Mouse (Mus musculus): ENCODE measurements around the gene Zkscan5. TPM values are rescaled to one million over a fixed set of nuclear protein-coding genes. Genes with fewer than 3 reads are reported as not detected.
A peak's percentile ranks its signal among the peaks of the same experiment; 100 is the strongest.
"Not testable (repeated sequence)": the region's sequence is repeated elsewhere in the genome, so short reads cannot be mapped to it uniquely, and the experiment has no call there.

Gene Zkscan5
- polyA plus RNA-seq, 1 experiment from 2014 or later = 19.9 TPM

DNA sequence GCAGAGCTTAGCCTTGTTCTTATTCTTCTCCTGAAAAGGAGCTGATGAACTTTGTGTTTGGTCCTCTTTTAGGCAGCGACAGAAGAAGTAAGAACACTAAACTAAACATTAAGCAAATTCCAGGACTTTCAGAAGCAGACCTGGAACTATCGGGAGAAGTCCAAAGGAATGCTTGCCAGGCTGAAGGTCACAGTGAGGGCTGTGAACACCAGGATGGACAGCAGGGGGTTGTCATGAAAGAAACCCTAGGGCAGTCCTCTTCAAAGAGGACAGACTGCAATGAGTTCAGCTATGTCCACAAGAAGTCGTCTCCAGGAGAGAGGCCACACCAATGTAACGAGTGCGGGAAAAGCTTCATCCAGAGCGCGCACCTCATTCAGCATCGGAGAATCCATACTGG, 15.6 kb downstream of the Zkscan5 start:
- H3K4me1 ChIP-seq = no peaks in the 10 kb centered on the region
- H3K27ac ChIP-seq (replicated peaks) = no peak overlapping the region
- H3K36me3 ChIP-seq = peaks cover 65% of the 10 kb centered on the region
- WGBS = 90% methylated on average over 8 of the region's 8 CpGs
- H3K9me3 ChIP-seq (replicated peaks) = no peaks in the 10 kb centered on the region
- no peak overlapping the region for H3K4me3 ChIP-seq
- H3K27me3 ChIP-seq (ENCODE audit: low read depth, poor library complexity, severe bottlenecking) = no peaks in the 10 kb centered on the region
- no peak for DNase-seq (ENCODE audit: low spot score)

DNA sequence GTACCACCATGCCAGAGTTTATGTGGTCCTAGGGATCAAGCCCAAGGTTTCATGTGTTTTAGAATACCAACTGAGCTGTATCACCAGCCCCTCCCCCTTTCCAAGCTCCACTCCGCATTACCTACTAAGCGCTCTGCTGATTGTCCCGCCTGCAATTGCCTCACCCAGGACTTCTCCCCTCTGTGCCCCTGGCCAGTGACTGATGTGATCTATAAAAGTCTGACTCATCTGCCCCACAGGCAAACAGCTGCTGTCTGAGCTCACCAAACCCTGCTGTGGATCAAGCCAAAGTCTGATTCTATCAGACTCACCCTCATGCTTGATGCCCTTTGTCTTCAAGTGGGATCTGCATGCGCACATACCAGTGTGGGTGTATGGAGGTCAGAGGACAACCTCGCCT, 18.5 kb downstream of the Zkscan5 start:
- no peak overlapping the region for H3K4me3 ChIP-seq
- no peak overlapping the region for H3K27ac ChIP-seq (replicated peaks)
- no peaks in the 10 kb centered on the region for H3K4me1 ChIP-seq
- peaks cover 51% of the 10 kb centered on the region for H3K36me3 ChIP-seq
- H3K9me3 ChIP-seq (replicated peaks) = no peaks in the 10 kb centered on the region
- 82% methylated on average over 5 of the region's 5 CpGs for WGBS
- no peak for DNase-seq (ENCODE audit: low spot score)
- no peaks in the 10 kb centered on the region for H3K27me3 ChIP-seq (ENCODE audit: low read depth, poor library complexity, severe bottlenecking)

DNA sequence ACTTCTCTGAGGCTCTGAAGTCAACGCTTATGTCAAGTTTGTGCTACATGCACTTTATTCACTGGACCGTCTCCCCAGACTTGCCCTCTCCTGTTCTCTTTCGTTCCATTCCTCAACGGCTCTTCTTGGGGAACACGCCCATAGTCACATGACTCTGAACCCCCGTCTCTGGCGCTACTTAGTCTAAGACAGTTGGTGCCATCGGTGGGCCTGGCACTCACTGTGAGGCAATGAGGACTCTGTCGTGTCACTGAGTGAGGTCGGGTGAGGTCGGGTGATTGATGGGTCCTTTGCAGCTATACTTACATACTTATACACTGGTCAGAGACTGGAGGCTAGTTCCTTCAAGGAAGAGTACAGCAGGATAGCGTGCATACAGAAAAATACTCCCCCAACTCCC, 19.0 kb downstream of the Zkscan5 start:
- no peak overlapping the region for H3K4me3 ChIP-seq
- no peaks in the 10 kb centered on the region for H3K4me1 ChIP-seq
- no peaks in the 10 kb centered on the region for H3K9me3 ChIP-seq (replicated peaks)
- H3K27me3 ChIP-seq (ENCODE audit: low read depth, poor library complexity, severe bottlenecking) = no peaks in the 10 kb centered on the region
- H3K36me3 ChIP-seq = peaks cover 46% of the 10 kb centered on the region
- DNase-seq (ENCODE audit: low spot score) = no peak
- WGBS = 87% methylated on average over 12 of the region's 12 CpGs
- H3K27ac ChIP-seq (replicated peaks) = no peak overlapping the region

DNA sequence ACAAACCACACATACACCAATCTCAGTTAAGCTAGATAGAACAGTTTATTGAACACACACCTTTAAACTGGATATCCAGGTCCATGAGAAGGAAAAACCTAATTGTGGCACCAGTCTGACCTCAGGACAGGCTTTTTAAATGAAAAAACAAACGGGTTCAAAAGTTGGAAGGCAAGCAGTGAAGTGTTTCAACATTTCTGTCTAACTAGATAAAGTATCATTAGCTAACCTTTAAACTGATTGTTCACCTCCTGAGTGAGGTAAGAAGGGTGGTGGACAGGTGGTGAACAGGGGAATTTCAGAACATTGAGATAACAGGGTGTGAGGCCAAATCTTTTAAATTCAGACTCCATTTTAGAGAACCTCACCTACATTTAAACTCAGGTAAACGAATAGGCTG, 22.1 kb downstream of the Zkscan5 start:
- WGBS = 64% methylated on average over 2 of the region's 2 CpGs
- Histone ChIP-seq H3K27me3 (ENCODE audit: low read depth, poor library complexity, severe bottlenecking) (no peaks in the 10 kb centered on the region), H3K27ac (replicated peaks) (no peak overlapping the region), H3K4me3 (no peak overlapping the region), H3K4me1 (peaks cover 9% of the 10 kb centered on the region), H3K36me3 (peaks cover 15% of the 10 kb centered on the region), H3K9me3 (replicated peaks) (no peaks in the 10 kb centered on the region)
- DNase-seq (ENCODE audit: low spot score) = no peak

DNA sequence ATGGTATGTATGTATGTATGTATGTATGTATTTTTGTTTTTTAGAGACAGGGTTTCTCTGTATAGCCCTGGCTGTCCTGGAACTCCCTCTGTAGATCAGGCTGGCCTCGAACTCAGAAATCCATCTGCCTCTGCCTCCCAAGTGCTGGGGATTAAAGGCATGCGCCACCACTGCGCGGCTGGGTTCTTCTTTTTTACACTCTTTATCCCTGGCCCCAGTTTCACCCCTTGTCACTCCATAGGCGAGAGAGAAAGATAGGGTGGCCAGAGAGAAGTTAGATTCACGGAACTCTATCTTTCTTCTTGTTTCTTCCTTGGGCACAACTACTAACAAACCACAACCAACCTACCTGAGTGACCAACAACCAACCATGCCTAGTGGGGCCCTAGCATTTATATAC, 24.9 kb downstream of the Zkscan5 start:
- H3K4me1 ChIP-seq = peaks cover 18% of the 10 kb centered on the region
- 78% methylated on average over 6 of the region's 6 CpGs for WGBS
- not testable (repeated sequence) for H3K27ac ChIP-seq (replicated peaks)

DNA sequence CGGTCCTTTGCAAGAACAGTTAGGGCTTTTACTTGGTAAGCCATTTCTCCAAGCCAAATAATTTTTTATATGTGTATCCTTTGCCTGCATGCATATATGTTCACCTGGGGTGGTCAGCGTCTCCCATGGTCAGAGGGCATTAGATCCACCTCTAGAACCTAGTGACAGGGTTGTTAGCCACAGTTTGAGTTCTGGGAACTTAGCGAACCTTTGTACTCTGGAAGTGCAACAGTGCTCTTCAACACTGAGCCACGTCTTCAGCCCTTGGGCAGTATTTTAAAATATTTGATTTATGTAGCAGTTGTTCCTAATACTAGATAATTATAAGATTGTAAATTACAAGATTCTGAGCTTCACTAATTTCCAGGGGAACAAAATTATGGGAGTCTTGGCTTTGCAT, 26.3 kb downstream of the Zkscan5 start:
- Histone ChIP-seq H3K27me3 (ENCODE audit: low read depth, poor library complexity, severe bottlenecking) (no peaks in the 10 kb centered on the region), H3K27ac (replicated peaks) (peak overlapping the region; percentile 90; the same call in 1 of the 2 replicates), H3K4me1 (peaks cover 18% of the 10 kb centered on the region), H3K9me3 (replicated peaks) (no peaks in the 10 kb centered on the region), H3K36me3 (peaks cover 25% of the 10 kb centered on the region), H3K4me3 (peak overlapping the region; percentile 89)
- 85% methylated on average over 4 of the region's 4 CpGs for WGBS
- DNase-seq (ENCODE audit: low spot score) = no peak

More for the DNA sequence above, 24.9 kb downstream of the Zkscan5 start:
- not testable (repeated sequence) for H3K27me3 ChIP-seq (ENCODE audit: low read depth, poor library complexity, severe bottlenecking); H3K4me3 ChIP-seq; DNase-seq (ENCODE audit: low spot score); H3K9me3 ChIP-seq (replicated peaks)
- peaks cover 11% of the 10 kb centered on the region for H3K36me3 ChIP-seq

DNA sequence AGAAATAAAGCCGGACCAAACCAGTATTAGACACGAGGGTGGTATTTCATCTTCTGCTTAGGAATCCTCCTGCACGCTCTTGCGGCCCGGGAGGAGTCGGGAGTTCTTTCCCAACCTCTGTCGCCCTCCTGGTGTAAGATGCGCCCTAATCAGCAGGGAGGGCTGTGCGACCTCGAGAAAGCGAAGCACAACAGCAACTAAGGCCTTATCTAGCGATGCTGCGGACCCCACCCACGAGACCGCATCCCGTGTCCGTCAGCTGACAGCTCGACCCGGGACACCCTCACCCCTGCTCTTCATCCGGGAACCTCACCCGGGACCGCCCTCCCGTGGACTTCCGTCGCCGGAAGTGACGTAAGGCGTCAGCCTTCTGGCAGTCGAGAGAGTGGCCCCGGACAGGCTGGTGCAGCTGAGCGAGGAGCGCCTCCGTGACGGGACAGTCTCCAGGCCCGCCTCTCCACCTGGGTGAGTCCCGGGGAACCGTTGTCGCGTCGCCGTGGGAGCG, 27.1 kb downstream of the Zkscan5 start, which contains the start of gene Zfp655:
TSS of gene Zfp655 (plus strand) at position 349 of the 505 bp plus-strand sequence.
- Histone ChIP-seq H3K27ac (replicated peaks) (peak within 1 kb of the TSS; percentile 90), H3K36me3 (peaks cover 33% of the 10 kb centered on the region), H3K27me3 (ENCODE audit: low read depth, poor library complexity, severe bottlenecking) (no peaks in the 10 kb centered on the region), H3K4me3 (peak within 1 kb of the TSS; percentile 89), H3K4me1 (peaks cover 18% of the 10 kb centered on the region), H3K9me3 (replicated peaks) (no peaks in the 10 kb centered on the region)
- WGBS = under 1% methylated on average over 42 of the region's 42 CpGs
- DNase-seq (ENCODE audit: low spot score) = peak; percentile 96

DNA sequence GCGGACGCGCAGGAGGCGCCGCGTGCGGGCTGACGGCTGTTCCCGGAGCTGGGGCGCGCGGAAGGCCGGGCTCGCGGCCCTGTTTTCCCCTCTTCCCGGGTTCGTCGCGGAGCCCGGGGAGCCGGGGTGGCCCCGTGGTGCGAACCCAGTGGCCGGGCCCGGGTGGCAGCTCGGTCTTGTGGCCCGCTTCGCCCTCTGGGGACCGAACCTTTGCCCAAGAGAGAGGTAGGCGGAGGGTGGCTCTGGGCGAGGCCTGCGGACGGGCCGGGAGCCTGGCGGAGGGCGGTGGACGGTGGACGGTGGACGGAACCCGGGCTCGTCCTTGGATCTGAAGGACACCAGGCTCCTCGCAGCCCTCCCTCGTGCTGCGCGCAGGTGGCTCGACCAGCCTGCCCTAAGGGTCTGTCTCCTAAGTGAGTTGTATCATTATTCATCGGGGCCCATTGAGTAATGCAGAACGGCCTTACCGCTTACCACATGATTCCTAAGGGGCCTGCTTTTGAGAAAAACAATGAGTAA, 27.6 kb downstream of the Zkscan5 start:
- WGBS = under 1% methylated on average over 44 of the region's 49 CpGs
- Histone ChIP-seq H3K27ac (replicated peaks) (peak overlapping the region; percentile 90), H3K27me3 (ENCODE audit: low read depth, poor library complexity, severe bottlenecking) (no peaks in the 10 kb centered on the region), H3K4me3 (peak overlapping the region; percentile 89), H3K36me3 (peaks cover 38% of the 10 kb centered on the region), H3K4me1 (peaks cover 18% of the 10 kb centered on the region), H3K9me3 (replicated peaks) (no peaks in the 10 kb centered on the region)
- DNase-seq (ENCODE audit: low spot score) = no peak

DNA sequence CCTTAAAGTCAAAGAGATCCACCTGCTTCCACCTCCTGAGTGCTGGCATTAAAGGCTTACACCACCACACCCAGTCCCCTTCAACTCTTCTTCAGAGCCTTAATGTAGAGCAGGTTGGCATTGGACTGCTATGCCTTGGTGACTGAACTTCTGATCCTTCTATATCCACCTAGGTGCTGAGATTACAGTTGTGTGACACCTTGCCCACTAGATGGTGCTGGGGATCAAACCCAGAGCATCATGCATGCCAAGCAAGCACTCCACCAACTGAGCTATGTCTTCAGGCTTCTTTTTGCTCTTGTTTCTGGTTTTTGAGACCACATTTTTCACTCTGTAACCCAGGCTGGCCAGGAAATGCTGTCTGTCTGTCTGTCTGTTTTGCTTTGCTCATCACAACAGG, 30.3 kb downstream of the Zkscan5 start:
- H3K9me3 ChIP-seq (replicated peaks) = no peaks in the 10 kb centered on the region
- H3K4me1 ChIP-seq = peaks cover 18% of the 10 kb centered on the region
- no peak overlapping the region for H3K4me3 ChIP-seq
- peaks cover 65% of the 10 kb centered on the region for H3K36me3 ChIP-seq
- H3K27me3 ChIP-seq (ENCODE audit: low read depth, poor library complexity, severe bottlenecking) = no peaks in the 10 kb centered on the region
- DNase-seq (ENCODE audit: low spot score) = no peak
- no peak overlapping the region for H3K27ac ChIP-seq (replicated peaks)

DNA sequence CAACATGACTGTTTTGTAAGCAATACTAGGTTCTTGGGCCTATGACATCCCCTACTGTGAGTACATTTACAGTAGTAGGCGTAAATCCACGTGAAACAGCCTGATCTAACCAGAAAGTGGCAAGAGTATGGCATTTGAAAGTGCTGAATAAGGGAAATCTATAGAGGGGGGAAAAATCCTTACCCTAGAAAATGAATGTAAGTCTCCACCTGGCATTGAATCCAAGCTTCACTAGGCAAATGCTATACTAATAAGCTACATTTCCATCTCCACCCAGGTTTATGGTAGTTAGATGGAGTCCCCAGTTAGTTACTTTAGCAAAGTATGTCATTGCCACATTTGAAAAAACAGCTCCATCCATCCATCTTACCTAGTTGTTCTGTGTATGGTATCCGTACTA, 45.2 kb downstream of the Zkscan5 start:
- no peak overlapping the region for H3K27ac ChIP-seq (replicated peaks)
- H3K36me3 ChIP-seq = peaks cover 85% of the 10 kb centered on the region
- no peak for DNase-seq (ENCODE audit: low spot score)
- 96% methylated on average over 3 of the region's 3 CpGs for WGBS
- H3K4me1 ChIP-seq = no peaks in the 10 kb centered on the region
- peaks cover 4% of the 10 kb centered on the region; the same call in 1 of the 2 replicates for H3K9me3 ChIP-seq (replicated peaks)
- no peaks in the 10 kb centered on the region for H3K27me3 ChIP-seq (ENCODE audit: low read depth, poor library complexity, severe bottlenecking)
- H3K4me3 ChIP-seq = no peak overlapping the region

Other genes starting within 250 kb of the Zkscan5 start
- gene Smurf1, start 238.7 kb upstream of the Zkscan5 start, polyA plus RNA-seq (2016; fragmentation: Nextera tagmentation; extraction: Ambion mirVana) = 13.2 and 16.2 TPM in 2 replicates
- not detected in 2 replicates for gene Gm4871, start 171.8 kb upstream of the Zkscan5 start, polyA plus RNA-seq (2016; fragmentation: Nextera tagmentation; extraction: Ambion mirVana)
- not detected in 2 replicates for gene 1700018F24Rik, start 161.6 kb upstream of the Zkscan5 start, polyA plus RNA-seq (2016; fragmentation: Nextera tagmentation; extraction: Ambion mirVana)
- 133 and 149 TPM in 2 replicates for gene Arpc1a, start 120.7 kb upstream of the Zkscan5 start, polyA plus RNA-seq (2016; fragmentation: Nextera tagmentation; extraction: Ambion mirVana)
- gene Kpna7, start 120.5 kb upstream of the Zkscan5 start, polyA plus RNA-seq (2016; fragmentation: Nextera tagmentation; extraction: Ambion mirVana) = not detected in 2 replicates
- 105 and 109 TPM in 2 replicates for gene Arpc1b, start 90.3 kb upstream of the Zkscan5 start, polyA plus RNA-seq (2016; fragmentation: Nextera tagmentation; extraction: Ambion mirVana)
- gene Pdap1, start 64.3 kb upstream of the Zkscan5 start, polyA plus RNA-seq (2016; fragmentation: Nextera tagmentation; extraction: Ambion mirVana) = 128 and 134 TPM in 2 replicates
- gene Bud31, start 64.2 kb upstream of the Zkscan5 start, polyA plus RNA-seq (2016; fragmentation: Nextera tagmentation; extraction: Ambion mirVana) = 234 and 244 TPM in 2 replicates
- 18.3 and 22.4 TPM in 2 replicates for gene Ptcd1, start 37.5 kb upstream of the Zkscan5 start, polyA plus RNA-seq (2016; fragmentation: Nextera tagmentation; extraction: Ambion mirVana)
- gene Cpsf4, start 37.3 kb upstream of the Zkscan5 start, polyA plus RNA-seq (2016; fragmentation: Nextera tagmentation; extraction: Ambion mirVana) = 83.9 and 85.1 TPM in 2 replicates
- gene Atp5j2, start 12.5 kb upstream of the Zkscan5 start, polyA plus RNA-seq (2016; fragmentation: Nextera tagmentation; extraction: Ambion mirVana) = 536 and 539 TPM in 2 replicates
- 8.0 and 8.3 TPM in 2 replicates for gene Zkscan14, start 2.7 kb upstream of the Zkscan5 start, polyA plus RNA-seq (2016; fragmentation: Nextera tagmentation; extraction: Ambion mirVana)
- gene Zfp655, start 27.2 kb downstream of the Zkscan5 start, polyA plus RNA-seq (2016; fragmentation: Nextera tagmentation; extraction: Ambion mirVana) = 33.5 and 39.0 TPM in 2 replicates
- gene Zscan25, start 75.9 kb downstream of the Zkscan5 start, polyA plus RNA-seq (2016; fragmentation: Nextera tagmentation; extraction: Ambion mirVana) = 0.79 and 0.88 TPM in 2 replicates
- gene Cyp3a57, start 140.7 kb downstream of the Zkscan5 start, polyA plus RNA-seq (2016; fragmentation: Nextera tagmentation; extraction: Ambion mirVana) = not detected in 2 replicates